Mouse (Mus musculus) retina, embryonic 14.5 days (tissue): ENCODE data around the gene Col6a1.

Source experiments
- DNase-seq: peaks from one replicate; pipeline ENCODE4 v3.0.0-alpha.2; 2015; ENCODE audit warnings: low spot score

The Col6a1 gene

DNA sequence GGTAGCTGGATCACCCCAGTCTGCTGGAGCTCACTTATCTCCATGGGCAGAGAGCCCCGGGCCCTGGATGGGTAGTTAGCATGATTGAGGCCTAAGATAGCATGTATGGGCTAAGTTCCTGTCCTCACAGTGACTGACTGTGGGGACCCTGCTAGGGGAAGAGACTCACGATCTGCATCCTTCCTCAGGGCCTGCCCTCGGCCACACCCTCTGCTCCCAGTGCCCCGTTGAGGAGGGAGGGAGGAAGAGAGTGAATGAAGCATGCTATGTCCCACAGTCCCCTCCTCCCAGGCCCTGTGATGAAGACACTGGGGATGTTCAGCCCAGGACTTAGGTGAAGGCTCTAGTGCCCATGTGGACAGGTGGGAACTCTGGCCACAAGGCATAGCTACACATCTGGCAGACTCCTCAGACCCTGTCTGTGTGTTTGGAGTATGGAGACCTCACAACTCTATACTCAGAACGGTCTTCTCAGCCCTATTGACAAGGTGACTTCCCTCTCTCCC lies 1.7 kb downstream of the Col6a1 start:
- no peak for DNase-seq

DNA sequence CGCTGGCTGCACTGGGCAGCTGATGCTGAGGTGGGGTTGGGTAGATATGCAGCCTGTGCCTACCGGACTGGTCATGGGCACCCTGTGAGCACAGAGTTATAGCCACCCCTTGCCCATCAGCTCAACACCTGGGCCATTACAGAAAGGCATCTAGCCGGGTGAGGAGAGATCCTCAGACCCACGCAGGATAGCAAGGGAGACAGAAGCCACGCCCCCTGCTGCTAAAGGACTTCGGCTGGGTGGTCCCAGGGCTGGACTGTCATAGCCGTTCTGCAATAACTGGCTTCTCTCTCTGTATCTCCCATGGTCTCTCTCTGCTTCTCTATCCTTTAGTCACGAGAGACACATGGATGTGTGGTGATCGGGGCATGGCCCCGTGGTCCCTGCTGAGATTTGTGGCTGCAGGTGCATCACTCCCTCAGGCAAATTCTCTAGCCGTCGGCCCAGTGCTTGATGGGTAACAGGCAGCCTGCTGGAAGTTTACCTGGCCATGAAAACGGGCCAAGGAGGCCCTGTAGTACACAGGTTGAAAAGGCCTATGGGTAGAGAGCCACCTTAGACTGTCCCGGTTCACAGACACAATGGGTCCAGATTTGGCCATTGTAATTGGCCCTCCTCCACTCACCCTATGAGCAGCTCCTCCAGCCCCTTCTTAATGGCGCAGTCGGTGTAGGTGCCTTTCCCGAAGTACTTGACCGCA lies 3.1 kb downstream of the Col6a1 start:
- no peak for DNase-seq

DNA sequence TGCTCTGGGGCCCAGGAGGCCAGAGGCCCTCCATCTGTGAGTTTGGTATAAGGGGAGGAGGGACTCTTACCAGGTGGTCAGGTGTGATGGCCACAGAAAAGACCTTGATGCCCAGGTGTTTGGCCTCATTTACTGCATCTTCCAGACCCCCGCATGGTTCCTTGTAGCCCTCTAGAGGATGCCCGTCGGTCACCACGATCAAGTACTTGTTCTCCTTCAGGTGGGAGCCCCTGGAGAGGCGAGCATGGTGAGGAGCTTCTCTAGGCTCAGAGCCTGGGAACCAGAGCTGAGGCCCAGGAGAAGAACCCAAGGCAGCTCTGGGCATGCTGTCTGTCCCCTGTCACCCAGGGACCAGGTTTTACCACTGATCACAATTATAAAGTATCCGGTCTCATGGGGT lies 4.2 kb downstream of the Col6a1 start:
- no peak for DNase-seq

DNA sequence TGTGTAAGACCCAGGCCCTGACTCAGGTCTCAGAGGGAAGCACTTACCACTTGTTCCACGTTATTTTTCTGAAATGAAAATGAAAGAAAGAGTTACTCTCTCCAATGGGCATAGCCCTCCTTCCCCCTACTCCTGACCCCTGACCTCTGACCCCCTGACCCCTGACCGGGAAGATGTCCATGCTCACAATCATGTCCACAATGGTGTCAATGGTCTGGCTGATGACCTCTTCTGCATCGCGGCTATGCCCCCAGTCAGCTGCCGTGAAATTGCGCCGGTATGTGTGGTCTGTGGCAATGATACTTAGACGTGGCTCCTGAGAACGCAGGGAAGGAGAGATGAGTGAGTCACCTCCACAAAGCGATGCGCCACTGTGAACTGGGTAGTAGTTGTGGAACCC lies 4.8 kb downstream of the Col6a1 start:
- DNase-seq: no peak

DNA sequence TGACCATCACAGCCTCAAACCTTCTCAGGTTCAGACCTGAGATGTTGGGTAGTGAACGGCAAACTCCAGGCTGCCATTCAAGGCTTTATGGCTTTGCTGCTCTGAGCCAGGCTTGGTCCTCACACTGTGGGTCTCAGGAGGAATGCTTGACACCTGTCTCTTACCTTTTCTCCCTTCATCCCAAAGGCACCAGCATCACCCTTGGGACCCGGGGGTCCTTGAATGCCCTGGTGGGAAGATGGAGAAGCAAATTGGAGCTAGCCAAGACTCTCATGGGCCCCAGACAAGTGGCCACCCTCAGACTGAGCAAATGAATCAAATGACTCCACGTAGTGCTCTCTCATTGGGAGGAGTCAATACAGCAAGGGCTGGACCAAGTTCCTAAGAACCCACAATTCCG lies 8.3 kb downstream of the Col6a1 start:
- DNase-seq: no peak

DNA sequence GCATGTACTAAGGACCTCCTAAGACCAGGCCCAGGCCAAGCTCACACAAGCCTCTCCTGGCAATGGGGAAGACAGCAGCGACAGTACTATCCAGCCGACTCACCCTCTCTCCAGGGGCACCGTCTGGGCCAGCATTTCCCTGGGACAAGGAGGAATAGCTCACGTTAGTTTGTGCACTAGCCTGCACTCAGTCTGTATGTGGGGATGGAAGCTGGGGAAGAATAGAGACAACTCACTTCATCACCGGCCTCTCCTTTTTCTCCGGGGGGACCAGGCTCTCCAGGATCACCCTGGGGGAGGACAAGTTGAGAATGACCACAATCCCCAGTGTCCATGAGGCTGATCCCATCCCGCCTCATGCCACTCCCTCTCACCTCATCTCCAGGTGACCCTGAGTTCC lies 8.9 kb downstream of the Col6a1 start:
- DNase-seq: no peak

DNA sequence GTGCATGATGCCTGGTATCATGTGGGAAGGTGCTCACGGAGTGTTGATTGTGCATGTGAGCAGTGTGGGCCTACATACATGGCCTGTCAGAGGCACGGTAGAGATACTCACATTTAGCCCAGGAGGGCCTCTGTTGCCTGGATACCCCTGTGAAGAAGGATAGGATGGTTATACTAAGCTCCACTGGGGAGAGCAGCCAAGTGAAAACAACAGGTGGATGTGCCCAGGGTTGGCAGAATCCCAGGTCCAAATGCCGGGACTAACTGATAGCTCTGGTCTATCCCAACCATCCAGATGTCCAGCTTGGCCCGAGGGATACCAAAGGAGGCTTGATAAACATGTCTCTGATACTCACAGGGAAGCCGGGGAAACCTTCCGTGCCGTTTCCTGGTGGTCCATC lies 11.7 kb downstream of the Col6a1 start:
- no peak for DNase-seq

DNA sequence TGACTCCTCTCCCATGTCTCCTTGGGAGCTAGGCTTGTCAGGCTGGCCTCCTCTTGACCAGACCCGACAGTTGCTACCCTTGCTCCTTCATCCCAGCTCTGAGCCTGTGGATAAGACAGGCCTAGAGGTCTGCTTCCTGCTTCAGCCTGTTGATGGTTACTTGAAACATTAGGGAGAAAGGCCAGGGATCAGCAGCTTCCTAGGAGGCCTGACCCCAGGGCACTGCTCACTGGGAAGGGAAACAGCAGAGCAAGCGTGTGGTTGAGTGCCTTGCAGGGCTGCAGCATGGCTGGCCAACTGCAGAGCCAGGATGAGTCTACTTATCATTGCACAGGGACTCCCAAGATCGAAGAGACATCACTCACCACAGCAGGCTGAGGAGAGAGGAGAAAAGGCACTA lies 13.5 kb downstream of the Col6a1 start:
- DNase-seq: no peak

DNA sequence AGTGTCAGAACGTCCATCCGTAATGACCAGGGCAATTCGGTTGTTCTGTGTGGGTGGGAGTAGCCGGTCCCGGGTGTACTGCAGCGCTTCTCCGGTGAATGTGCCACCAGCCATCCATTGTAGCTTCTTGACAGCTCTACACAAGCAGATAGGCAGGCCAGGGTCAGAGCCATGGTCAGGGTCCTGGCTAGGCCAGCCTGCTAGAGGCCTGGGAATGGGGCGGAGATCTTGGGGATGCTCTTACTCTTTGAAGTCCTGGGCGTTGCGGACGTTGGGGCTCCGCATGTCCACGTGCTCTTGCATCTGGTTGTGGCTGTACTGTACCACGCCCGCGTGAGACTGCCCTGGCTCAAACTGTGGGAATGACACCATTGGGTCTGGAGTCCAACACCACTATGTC lies 14.6 kb downstream of the Col6a1 start:
- no peak for DNase-seq

DNA sequence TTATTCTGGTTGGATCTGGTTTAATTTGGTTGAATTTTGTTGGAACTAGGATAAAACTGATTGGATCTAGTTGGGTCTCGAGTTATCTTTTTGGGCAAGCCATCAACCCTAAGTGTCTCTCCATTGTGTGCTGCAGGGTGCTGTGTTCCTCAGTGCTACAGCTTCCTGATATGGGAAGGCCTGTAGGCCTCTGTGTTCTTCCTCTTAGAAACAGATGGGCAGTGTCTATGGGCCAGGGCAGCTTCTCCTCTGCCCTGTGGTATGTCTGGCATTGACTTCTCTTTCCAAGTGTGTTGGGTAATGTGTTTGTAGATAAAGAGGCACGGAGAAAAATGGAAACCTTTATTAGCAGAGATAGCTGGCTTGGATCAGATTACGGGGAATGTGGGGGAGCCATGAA lies 17.5 kb downstream of the Col6a1 start:
- no peak for DNase-seq

DNA sequence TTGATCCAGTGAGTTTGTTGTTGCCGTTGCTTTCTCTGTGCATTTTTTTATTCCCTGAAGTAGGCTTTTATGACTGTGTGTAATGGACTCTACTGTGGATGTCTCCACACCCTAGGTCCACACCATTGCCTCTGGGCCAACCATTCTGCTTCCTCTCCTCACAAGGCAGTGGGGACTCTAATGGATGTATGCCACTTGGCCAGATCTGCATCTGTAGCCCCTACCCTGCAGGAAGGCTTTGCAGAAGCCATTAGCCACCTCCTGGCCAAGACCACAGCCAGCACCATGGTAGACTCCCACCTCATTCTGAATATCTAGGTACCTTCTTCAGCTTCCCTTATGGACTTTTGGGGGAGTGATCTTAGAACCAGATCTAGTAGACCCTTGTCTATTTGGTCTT lies 18.4 kb downstream of the Col6a1 start:
- DNase-seq: no peak

DNA sequence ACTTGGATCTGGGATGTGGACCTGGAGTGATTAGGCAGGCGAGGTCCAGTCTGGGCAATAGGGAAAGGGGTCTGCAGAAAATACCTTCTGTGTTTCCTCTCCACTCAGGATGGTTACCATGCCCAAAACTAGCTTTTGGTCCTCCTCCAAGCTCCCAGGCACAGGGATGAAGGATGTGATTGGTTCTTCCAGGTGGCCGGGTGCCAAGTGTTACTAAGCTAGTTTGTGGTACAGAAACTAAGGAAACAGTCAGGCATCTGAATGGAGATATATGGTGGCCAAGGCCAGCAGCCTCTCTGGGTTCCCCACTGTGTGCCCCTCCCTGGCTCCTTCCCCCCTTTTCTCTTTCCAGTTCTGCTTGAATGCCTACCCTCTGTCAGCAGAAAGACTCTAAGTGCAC lies 19.0 kb downstream of the Col6a1 start:
- no peak for DNase-seq

DNA sequence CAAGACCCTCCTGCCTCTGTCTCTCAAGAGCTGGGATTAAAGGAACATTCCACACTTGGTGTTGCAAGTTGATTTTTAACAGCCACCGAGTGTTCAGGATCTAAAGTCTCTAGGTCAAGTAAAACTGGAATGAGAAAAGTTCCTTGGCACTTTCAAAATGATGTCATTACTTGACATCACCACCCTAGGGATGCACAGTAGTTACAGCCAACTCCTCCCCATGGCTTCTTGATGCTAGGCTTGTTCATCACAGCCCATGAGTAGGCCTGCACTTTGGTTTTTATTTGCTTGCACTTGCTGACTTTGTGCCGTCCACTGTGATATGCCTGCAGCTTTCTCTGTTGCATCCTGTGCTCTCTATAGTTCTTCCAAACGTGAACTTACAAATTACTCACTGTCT lies 21.6 kb downstream of the Col6a1 start:
- DNase-seq: no peak

DNA sequence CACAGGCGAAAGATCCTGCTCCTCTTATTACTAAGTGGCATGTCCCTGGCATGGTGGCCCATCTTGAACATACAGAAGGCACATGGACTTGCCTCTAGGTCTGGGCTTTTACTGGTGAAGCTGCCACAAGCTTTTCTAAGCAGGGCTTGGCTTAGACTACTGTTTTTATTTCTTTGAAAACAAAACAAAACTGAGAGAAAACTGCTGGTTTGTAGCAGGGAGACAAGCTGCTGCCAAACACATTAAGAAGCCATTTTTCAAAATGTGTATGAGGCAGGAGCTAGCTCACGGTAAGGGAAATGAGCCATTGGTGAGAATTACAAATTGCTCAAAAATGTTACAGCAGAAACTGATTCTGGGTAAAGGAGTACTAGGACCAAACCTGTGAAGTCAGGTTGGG lies 24.5 kb downstream of the Col6a1 start:
- no peak for DNase-seq

DNA sequence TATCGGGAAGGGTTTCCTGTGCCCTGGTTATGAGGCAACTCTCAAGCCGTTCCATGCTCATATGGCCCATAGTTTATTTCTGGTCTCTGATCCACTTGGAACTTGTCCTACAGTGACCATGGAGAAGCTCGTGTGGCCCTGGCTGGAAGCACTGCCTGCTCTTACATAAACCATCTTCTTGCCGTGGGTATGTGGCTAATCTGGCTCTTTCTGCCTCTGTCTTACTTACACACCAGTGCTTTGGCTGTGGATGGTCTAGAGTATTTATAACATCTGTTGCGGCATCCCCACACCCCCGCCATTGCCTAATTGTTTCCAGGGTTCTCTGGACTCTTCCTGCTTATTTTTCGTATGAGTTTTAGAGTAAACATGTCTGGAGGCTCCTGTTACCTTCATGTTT lies 26.2 kb downstream of the Col6a1 start:
- DNase-seq: no peak

DNA sequence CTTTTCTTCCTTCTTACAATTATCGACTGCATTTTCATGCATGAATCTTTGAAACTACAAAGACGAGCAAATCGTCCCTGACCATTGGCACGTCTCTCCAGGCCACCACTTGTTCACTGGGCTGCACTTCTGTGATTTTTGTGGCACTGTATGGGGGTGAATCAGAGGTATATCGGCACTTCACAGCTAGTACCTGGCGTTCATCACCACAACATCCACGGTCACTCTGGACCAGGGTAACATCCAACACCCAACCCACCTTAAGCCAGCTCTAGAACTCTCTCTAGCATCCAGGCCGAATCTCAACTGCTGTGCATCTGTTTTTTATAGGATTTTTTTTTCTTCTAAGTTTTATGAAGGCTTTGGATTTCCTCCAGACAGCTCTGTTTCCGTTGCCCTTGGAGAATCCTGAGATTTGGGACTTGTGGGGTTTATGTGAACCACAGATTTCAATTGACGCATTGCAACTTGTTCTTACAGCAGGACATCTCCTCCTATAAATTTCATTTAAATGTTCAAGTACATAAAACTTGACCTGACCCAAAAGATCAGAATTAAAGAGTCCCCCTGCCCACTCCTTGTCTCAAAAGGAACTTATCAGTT lies 30.6 kb downstream of the Col6a1 start:
- no peak for DNase-seq

DNA sequence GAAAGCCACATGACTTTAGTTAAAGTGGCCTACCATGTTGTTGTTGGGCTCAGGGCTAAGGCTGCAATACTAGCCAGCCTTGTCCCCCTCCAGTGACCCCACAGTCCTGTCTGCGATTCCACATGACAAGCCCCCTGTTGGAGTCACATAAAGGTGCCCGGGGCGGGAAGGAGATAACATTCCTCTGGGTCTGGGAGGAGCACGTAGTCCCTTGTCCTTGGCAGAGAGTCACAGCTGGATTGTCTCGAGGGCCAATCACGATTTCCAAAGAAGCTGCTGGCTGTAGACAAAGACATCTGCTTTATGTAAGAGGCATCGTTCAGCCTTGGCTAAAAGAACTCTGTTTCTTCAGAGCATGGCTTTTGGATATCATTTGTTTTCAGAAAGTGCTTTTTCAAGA lies 31.2 kb downstream of the Col6a1 start:
- no peak for DNase-seq

DNA sequence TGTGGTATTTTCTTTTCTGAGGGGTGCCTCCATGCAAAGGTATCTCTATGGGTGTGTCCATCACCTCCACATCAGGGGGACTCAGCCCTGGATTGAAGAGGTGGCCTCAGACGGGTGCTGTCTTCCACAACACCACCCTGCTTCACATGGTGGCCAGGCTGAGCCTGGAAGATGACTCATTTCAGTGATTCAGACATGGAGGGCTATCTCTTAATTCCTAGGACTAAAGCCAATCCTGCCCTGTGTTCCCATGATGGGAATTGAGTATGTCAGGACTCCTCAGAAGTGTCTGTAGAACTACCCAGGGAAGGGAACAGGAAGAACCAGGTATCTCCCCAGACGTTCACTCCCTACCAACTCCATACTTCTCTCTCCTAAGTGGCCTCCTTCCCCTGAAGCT lies 32.5 kb downstream of the Col6a1 start:
- DNase-seq: no peak

DNA sequence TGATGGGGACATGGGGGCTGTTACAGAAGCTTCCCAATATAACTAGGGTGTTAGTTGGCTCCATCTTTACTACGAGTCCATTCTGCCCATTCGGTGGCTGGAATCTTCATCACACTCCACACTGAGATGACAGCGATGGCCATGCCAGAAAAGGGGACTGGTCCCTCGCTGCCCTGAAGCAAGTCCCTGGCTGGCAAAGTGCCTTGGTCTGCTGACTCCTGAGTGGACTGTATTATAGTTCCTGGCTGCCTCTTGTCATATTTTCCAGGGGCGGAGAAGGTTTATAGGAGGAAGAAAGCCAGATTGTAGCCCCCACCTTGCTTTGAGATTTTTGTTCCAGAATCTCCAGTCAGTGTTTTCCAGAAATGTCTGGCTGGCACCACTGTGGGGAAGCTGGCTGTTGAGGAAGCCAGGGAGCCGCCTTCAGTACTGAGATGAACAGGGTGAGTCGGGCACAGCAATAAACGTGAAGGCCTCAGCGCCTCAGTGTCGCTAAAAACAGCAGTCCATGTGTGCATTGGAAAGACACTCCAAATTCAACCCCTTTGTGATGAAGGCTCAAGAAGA lies 40.4 kb downstream of the Col6a1 start:
- DNase-seq: no peak

DNA sequence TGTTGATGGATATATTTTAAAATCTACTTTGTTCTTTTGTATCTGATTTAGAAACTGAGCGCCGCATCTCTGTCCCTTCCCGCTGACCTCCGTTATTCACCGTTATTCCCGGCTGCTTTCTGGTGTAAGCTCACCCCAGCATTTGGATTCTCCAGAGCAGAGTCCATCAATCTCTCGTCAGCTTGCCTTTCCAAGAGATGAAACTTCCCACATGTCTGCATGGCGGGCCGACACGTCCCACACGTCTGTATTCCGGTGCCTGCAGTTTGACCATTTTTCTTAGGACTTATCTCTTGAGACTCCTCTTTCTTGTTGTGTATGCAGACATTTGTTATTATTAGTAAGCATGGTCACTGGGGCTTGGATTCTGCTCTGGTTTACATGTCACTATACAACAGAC lies 42.0 kb downstream of the Col6a1 start:
- no peak for DNase-seq

DNA sequence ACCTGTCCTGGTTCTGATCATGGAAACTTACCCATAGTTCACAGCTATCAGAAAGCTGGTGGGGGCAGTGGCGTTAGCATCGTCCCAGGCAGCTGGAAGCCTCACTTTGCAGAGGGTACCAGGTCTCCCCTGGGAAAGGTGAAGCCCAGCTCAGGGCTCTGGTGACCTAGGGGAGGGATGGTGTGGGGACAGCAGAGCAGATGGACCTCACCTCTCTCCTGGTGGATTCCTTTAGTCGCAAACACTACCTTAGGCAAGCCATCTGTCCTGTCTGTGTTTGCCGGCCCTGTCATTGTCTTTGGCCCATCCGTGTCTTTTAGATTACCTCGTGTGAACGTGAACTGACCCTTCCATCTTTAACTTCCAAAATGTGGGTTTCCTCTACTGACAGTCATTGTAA lies 42.5 kb downstream of the Col6a1 start:
- DNase-seq: no peak

DNA sequence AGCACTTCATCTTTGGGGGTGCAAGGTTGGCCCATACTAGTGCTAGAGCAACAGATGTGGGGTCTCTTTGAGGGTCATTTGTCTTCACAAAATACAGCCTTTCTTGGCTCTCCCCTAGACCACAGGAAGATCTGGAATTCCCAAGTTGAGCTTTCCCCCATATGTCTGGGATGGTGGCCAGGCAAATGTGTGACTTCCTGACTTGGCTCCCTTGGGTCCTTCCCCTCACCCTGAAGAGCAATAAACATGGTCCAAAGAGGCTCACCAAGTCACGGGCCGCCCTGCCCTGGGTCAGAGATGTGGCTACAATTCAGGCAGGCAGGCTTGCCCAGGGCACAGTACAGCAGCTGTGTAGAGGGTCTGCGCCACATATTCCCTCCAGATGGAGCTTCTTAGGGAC lies 44.1 kb downstream of the Col6a1 start:
- no peak for DNase-seq

DNA sequence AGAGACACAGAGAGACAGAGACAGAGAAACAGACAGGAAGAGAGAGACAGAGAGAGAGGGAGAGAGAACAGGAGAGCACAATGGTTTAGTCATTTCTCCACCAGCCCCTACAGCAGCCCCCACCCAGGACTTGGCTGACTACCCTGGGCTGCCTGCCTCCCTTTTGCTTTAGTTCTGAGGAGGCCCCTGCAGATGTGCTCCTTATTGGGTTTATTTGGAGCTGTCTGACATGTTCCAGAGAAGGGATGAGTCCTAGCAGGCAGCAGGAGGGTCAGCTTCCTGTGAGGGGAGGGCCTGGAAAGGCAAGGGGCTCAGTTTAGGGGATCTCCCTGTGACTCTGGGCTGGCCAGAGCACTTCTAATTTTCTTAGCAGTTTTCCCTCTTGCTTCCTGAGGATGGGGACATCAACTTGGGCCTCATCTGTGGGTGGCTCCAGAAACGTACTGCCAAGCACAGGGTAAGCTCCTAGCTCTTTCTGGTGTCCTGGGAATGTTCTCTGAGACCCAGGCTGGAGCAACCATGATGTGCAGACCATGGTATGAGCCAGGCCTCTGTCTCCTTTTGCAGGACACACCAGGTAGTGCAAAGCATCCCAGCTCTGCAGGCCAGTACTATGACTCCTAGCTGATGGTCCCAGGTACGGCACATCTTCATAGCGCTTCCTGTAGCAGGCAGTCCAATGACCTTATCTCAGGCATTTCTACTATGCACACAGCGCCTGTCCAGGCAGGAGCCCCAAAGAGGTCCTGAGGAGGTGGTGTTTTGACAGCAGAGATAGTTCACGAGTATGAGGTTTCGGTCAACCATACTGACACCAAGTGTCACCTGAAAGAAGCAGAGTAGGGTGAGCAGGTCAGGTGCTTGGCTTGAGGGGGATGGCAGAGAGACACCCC lies 45.0 kb downstream of the Col6a1 start:
- DNase-seq: no peak
